Mouse (Mus musculus) MEL (cell line): ENCODE data around the gene Hoxa4. TPM values are rescaled to one million over a fixed set of nuclear protein-coding genes. Genes with fewer than 3 reads are reported as not detected.

Source experiments
- DNase-seq: peaks from one replicate; pipeline ENCODE4 v3.0.0; 2011; ENCODE audit warnings: low read depth, low spot score
- H3K27ac ChIP-seq: 2 replicates; pipeline ENCODE4 v1.5.1; 2012; ENCODE audit warnings: low read depth, mild to moderate bottlenecking, control low read depth, low read length, moderate library complexity; ENCODE audit not compliant: control insufficient read depth
- H3K27me3 ChIP-seq, 2 experiments: fragments of 150-350 bp in 1 of 2; sonication (generic) in 1 of 2; 2 replicates each; pipeline ENCODE4 v1.6.1; 2012; ENCODE audit warnings: low read length in 2 of 2, mild to moderate bottlenecking in 2 of 2, improper control_type of control experiment in 1 of 2, moderate library complexity in 1 of 2; ENCODE audit not compliant: insufficient read depth in 2 of 2, control insufficient read depth in 1 of 2
- H3K36me3 ChIP-seq, 2 experiments: 2 replicates each; pipeline ENCODE4 v1.6.1; 2012 to 2014; ENCODE audit warnings: low read length in 2 of 2, improper control_type of control experiment in 1 of 2, inconsistent platforms in 1 of 2, mild to moderate bottlenecking in 1 of 2; ENCODE audit not compliant: insufficient read depth in 2 of 2, control insufficient read depth in 1 of 2
- H3K4me1 ChIP-seq, 2 experiments: fragments of 150-350 bp in 1 of 2; sonication (generic) in 1 of 2; 2 replicates each; pipeline ENCODE4 v1.6.1; 2012; ENCODE audit warnings: low read length in 2 of 2, improper control_type of control experiment in 1 of 2, mild to moderate bottlenecking in 1 of 2; ENCODE audit not compliant: insufficient read depth in 2 of 2, control insufficient read depth in 1 of 2
- H3K4me3 ChIP-seq, 2 experiments: fragments of 150-350 bp in 1 of 2; sonication (generic) in 1 of 2; 2 replicates each; pipeline ENCODE4 v1.5.1; 2012; ENCODE audit warnings: low read depth in 2 of 2, low read length in 2 of 2, mild to moderate bottlenecking in 2 of 2, moderate library complexity in 2 of 2, control low read depth in 1 of 2, improper control_type of control experiment in 1 of 2; ENCODE audit not compliant: control insufficient read depth in 1 of 2, insufficient read depth in 1 of 2
- H3K79me2 ChIP-seq: 2 replicates; pipeline ENCODE4 v1.6.1; 2012; ENCODE audit warnings: mild to moderate bottlenecking, low read length, moderate library complexity; ENCODE audit not compliant: control insufficient read depth, poor library complexity, insufficient read depth
- H3K9ac ChIP-seq: 2 replicates; pipeline ENCODE4 v1.6.1; 2012; ENCODE audit warnings: low read depth, mild to moderate bottlenecking, control low read depth, low read length, moderate library complexity; ENCODE audit not compliant: control insufficient read depth, poor library complexity, severe bottlenecking
- H3K9me3 ChIP-seq: fragments of 150-350 bp; sonication (generic); replicated peaks from 2 replicates; pipeline ENCODE4 v1.6.1; 2012; ENCODE audit warnings: mild to moderate bottlenecking, low read length, improper control_type of control experiment, moderate library complexity; ENCODE audit not compliant: insufficient read depth
- BHLHE40 ChIP-seq: IDR thresholded peaks from 2 replicates; pipeline ENCODE4 v1.6.1; 2012; ENCODE audit warnings: low read depth, mild to moderate bottlenecking, inconsistent platforms, low read length, improper control_type of control experiment, borderline replicate concordance
- CHD1 ChIP-seq: IDR thresholded peaks from 2 replicates; pipeline ENCODE4 v1.6.1; 2012; ENCODE audit warnings: low read depth, mild to moderate bottlenecking, inconsistent platforms, low read length, improper control_type of control experiment
- CTCF ChIP-seq, 3 experiments: IDR thresholded peaks in 2 of 3; conservative IDR thresholded peaks in 1 of 3; 2 replicates each; pipeline ENCODE4 v1.5.1; 2011 to 2012; ENCODE audit warnings: low read length in 3 of 3, low read depth in 2 of 3, mild to moderate bottlenecking in 2 of 3, improper control_type of control experiment in 1 of 3, inconsistent platforms in 1 of 3, mixed read lengths in 1 of 3, moderate library complexity in 1 of 3; ENCODE audit not compliant: control insufficient read depth in 1 of 3, insufficient read depth in 1 of 3, poor library complexity in 1 of 3, severe bottlenecking in 1 of 3
- E2F4 ChIP-seq: IDR thresholded peaks from 2 replicates; pipeline ENCODE4 v1.6.1; 2011; ENCODE audit warnings: low read depth, low read length, improper control_type of control experiment, borderline replicate concordance
- EP300 ChIP-seq, 2 experiments: IDR thresholded peaks; 2 replicates each; pipeline ENCODE4 v1.6.1; 2011; ENCODE audit warnings: improper control_type of control experiment in 2 of 2, low read length in 2 of 2, low read depth in 1 of 2, mild to moderate bottlenecking in 1 of 2
- ETS1 ChIP-seq: IDR thresholded peaks from 2 replicates; pipeline ENCODE4 v1.6.1; 2012; ENCODE audit warnings: low read depth, mild to moderate bottlenecking, inconsistent platforms, low read length, improper control_type of control experiment, moderate library complexity
- GABPA ChIP-seq: IDR thresholded peaks from 2 replicates; pipeline ENCODE4 v1.6.1; 2012; ENCODE audit warnings: low read depth, mild to moderate bottlenecking, inconsistent platforms, low read length, improper control_type of control experiment, moderate library complexity
- GATA1 ChIP-seq: IDR thresholded peaks from 2 replicates; pipeline ENCODE4 v1.6.1; 2011; ENCODE audit warnings: low read depth, low read length, improper control_type of control experiment
- HCFC1 ChIP-seq: IDR thresholded peaks from 2 replicates; pipeline ENCODE4 v1.6.1; 2012; ENCODE audit warnings: low read depth, mild to moderate bottlenecking, inconsistent platforms, low read length, improper control_type of control experiment, moderate library complexity
- JUND ChIP-seq: IDR thresholded peaks from 2 replicates; pipeline ENCODE4 v1.6.1; 2011; ENCODE audit warnings: low read depth, mild to moderate bottlenecking, improper control_type of control experiment, low read length
- NRF1 ChIP-seq: IDR thresholded peaks from 2 replicates; pipeline ENCODE4 v1.6.1; 2014; ENCODE audit warnings: low read depth, mild to moderate bottlenecking, inconsistent platforms, low read length, improper control_type of control experiment, moderate library complexity; ENCODE audit not compliant: poor library complexity, insufficient read depth, severe bottlenecking
- POLR2AphosphoS2 ChIP-seq: IDR thresholded peaks from 2 replicates; pipeline ENCODE4 v1.6.1; 2011; ENCODE audit warnings: low read length, improper control_type of control experiment
- RAD21 ChIP-seq: IDR thresholded peaks from 2 replicates; pipeline ENCODE4 v1.6.1; 2011; ENCODE audit warnings: mild to moderate bottlenecking, low read depth, low read length, improper control_type of control experiment
- SIN3A ChIP-seq: IDR thresholded peaks from 2 replicates; pipeline ENCODE4 v1.6.1; 2012; ENCODE audit warnings: low read length, improper control_type of control experiment, inconsistent platforms
- SMC3 ChIP-seq: IDR thresholded peaks from 2 replicates; pipeline ENCODE4 v1.6.1; 2011; ENCODE audit warnings: low read depth, low read length, improper control_type of control experiment
- TCF12 ChIP-seq: IDR thresholded peaks from 2 replicates; pipeline ENCODE4 v1.6.1; 2014; ENCODE audit warnings: low read depth, mild to moderate bottlenecking, inconsistent platforms, low read length, improper control_type of control experiment, moderate library complexity
- UBTF ChIP-seq: IDR thresholded peaks from 2 replicates; pipeline ENCODE4 v1.6.1; 2012; ENCODE audit warnings: low read depth, mild to moderate bottlenecking, inconsistent platforms, low read length, improper control_type of control experiment, moderate library complexity, borderline replicate concordance; ENCODE audit not compliant: insufficient read depth
- USF2 ChIP-seq, 2 experiments: IDR thresholded peaks; 2 replicates each; pipeline ENCODE4 v1.6.1; 2011 to 2012; ENCODE audit warnings: improper control_type of control experiment in 2 of 2, low read length in 2 of 2, borderline replicate concordance in 1 of 2, inconsistent platforms in 1 of 2, low read depth in 1 of 2, mild to moderate bottlenecking in 1 of 2; ENCODE audit not compliant: insufficient read depth in 1 of 2
- ZMIZ1 ChIP-seq: IDR thresholded peaks from 2 replicates; pipeline ENCODE4 v1.6.1; 2012; ENCODE audit warnings: low read depth, mild to moderate bottlenecking, inconsistent platforms, low read length, improper control_type of control experiment, moderate library complexity
- polyA plus RNA-seq, 2 experiments: library from polyadenylated mRNA; stranded (reverse) in 1 of 2; unstranded in 1 of 2; fragments of >175 nt in 1 of 2; fragments of >200 nt in 1 of 2; gene quantifications; 2 replicates each; pipeline versions ENCODE4 v1.2.1 to v1.2.4; 2012; ENCODE audit warnings: low replicate concordance in 2 of 2, low read depth in 1 of 2; ENCODE audit not compliant: insufficient read length in 2 of 2, insufficient read depth in 1 of 2, missing spikeins in 1 of 2
- total RNA-seq: library from RNA; depleted of rRNA; stranded (reverse); fragments of 300-350 nt; gene quantifications from 2 replicates; pipeline ENCODE4 v1.2.3, GENCODE M21; 2012

Gene Hoxa4
- total and polyA plus RNA-seq, 3 experiments, result not detected

- Histone ChIP-seq H3K9me3 (no peaks in the 10 kb centered on the region), H3K4me1 (no peaks in the 10 kb centered on the region), H3K27ac (no peak overlapping the region), H3K27me3 (peaks cover 0 to 4% of the 10 kb centered on the region in 2 experiments; a peak in 2 of 4 replicates), H3K79me2 (no peaks in the 10 kb centered on the region), H3K9ac (no peak overlapping the region), H3K4me3 (no peak overlapping the region), H3K36me3 (no peaks in the 10 kb centered on the region)
- no peak for DNase-seq
- TF ChIP-seq RAD21 (no peak), UBTF (no peak), JUND (no peak)
Measured at GRCm38 (mm10) chr6:52156551-52157200, 34.9 kb downstream of the Hoxa4 start.

GRCm38 (mm10) chr6:52155471-52155870 lies 36.1 kb downstream of the Hoxa4 start:
- Histone ChIP-seq H3K9ac (no peak overlapping the region), H3K4me3 (no peak overlapping the region), H3K9me3 (no peaks in the 10 kb centered on the region), H3K4me1 (no peaks in the 10 kb centered on the region), H3K79me2 (no peaks in the 10 kb centered on the region), H3K36me3 (no peaks in the 10 kb centered on the region), H3K27me3 (peaks cover 0 to 4% of the 10 kb centered on the region in 2 experiments; a peak in 2 of 4 replicates), H3K27ac (no peak overlapping the region)
- TF ChIP-seq ZMIZ1 (no peak), GABPA (no peak), HCFC1 (no peak), CTCF (IDR thresholded peaks at IDR 0.05 in 2 of 3, conservative IDR thresholded peaks at IDR 0.05 in 1 of 3; ENCODE audit: control insufficient read depth in 1 of 3, insufficient read depth in 1 of 3, low read depth in 2 of 3, low read length in 3 of 3, poor library complexity in 1 of 3, severe bottlenecking in 1 of 3) (no peak), SMC3 (no peak), EP300 (IDR thresholded peaks at IDR 0.05; ENCODE audit: low read depth in 1 of 2, low read length in 2 of 2) (no peak), E2F4 (no peak)
- no peak for DNase-seq

- no peaks in the 10 kb centered on the region for H3K79me2 ChIP-seq
- H3K4me3 ChIP-seq, result no peak overlapping the region
- H3K9ac ChIP-seq, result no peak overlapping the region
- H3K9me3 ChIP-seq, result no peaks in the 10 kb centered on the region
- H3K27ac ChIP-seq, result no peak overlapping the region
- H3K36me3 ChIP-seq, result no peaks in the 10 kb centered on the region
- H3K4me1 ChIP-seq, result no peaks in the 10 kb centered on the region
- no peak for DNase-seq
- TF ChIP-seq USF2 (IDR thresholded peaks at IDR 0.05; ENCODE audit: borderline replicate concordance in 1 of 2, insufficient read depth in 1 of 2, low read depth in 1 of 2, low read length in 2 of 2), result no peak
- TF ChIP-seq ETS1, result no peak
- TF ChIP-seq BHLHE40, result no peak
- TF ChIP-seq RAD21, result no peak
- no peak for TF ChIP-seq GATA1
- no peak for TF ChIP-seq TCF12
- no peak for TF ChIP-seq SIN3A
- no peak for TF ChIP-seq POLR2AphosphoS2
- no peak for TF ChIP-seq EP300 (IDR thresholded peaks at IDR 0.05; ENCODE audit: low read depth in 1 of 2, low read length in 2 of 2)
- TF ChIP-seq CHD1, result no peak
- no peak for TF ChIP-seq GABPA
- no peak for TF ChIP-seq NRF1
- peaks cover 0 to 4% of the 10 kb centered on the region in 2 experiments; a peak in 2 of 4 replicates for H3K27me3 ChIP-seq
Measured at GRCm38 (mm10) chr6:52154044-52154443, 37.5 kb downstream of the Hoxa4 start.
